Mouse (Mus musculus) kidney, embryonic 14.5 days (tissue): ENCODE data around the gene Gm5678. TPM values are rescaled to one million over a fixed set of nuclear protein-coding genes. Genes with fewer than 3 reads are reported as not detected.

ENCODE experiments used
- ATAC-seq: fragments of 200-750 bp; cut with Nextera tagmentation; 2 replicates; pipeline ENCODE4 v1.8.0; 2017; ENCODE audit warnings: moderate number of reproducible peaks, mild to moderate bottlenecking, moderate TSS enrichment, moderate library complexity; ENCODE audit not compliant: low FRiP score, low TSS enrichment
- H3K27ac ChIP-seq: fragments of 300-500 bp; sonication (generic); 2 replicates; pipeline ENCODE4 v1.5.1; 2014; ENCODE audit warnings: low read depth, mild to moderate bottlenecking, low read length, moderate library complexity, mixed read lengths
- H3K27me3 ChIP-seq: fragments of 300-500 bp; sonication (generic); 2 replicates; pipeline ENCODE4 v1.6.1; 2014; ENCODE audit warnings: mild to moderate bottlenecking, low read length; ENCODE audit not compliant: control insufficient read depth, insufficient read depth
- H3K36me3 ChIP-seq: fragments of 300-500 bp; sonication (generic); 2 replicates; pipeline ENCODE4 v1.6.1; 2014; ENCODE audit warnings: low read length, mixed read lengths; ENCODE audit not compliant: control insufficient read depth, insufficient read depth
- H3K4me1 ChIP-seq: fragments of 300-500 bp; sonication (generic); 2 replicates; pipeline ENCODE4 v1.6.1; 2014; ENCODE audit warnings: low read length, mixed read lengths; ENCODE audit not compliant: control insufficient read depth, insufficient read depth
- H3K4me2 ChIP-seq: fragments of 300-500 bp; sonication (generic); replicated peaks from 2 replicates; pipeline ENCODE4 v1.6.1; 2014; ENCODE audit warnings: low read depth, mild to moderate bottlenecking, low read length
- H3K4me3 ChIP-seq: fragments of 300-500 bp; sonication (generic); 2 replicates; pipeline ENCODE4 v1.5.1; 2014; ENCODE audit warnings: mild to moderate bottlenecking, low read length
- H3K9ac ChIP-seq: fragments of 300-500 bp; sonication (generic); 2 replicates; pipeline ENCODE4 v1.6.1; 2014; ENCODE audit warnings: low read depth, mild to moderate bottlenecking, low read length, moderate library complexity
- H3K9me3 ChIP-seq: fragments of 300-500 bp; sonication (generic); 2 replicates; pipeline ENCODE4 v1.6.1; 2016; ENCODE audit warnings: low read length; ENCODE audit not compliant: control insufficient read depth
- WGBS: fragments of 180-500 bp; shearing (Covaris S2); extraction: QIAGEN DNeasy Blood & Tissue Kit; methylation state at CpG from one replicate; pipeline ENCODE4 v1.1.7; 2014; 5-methylcytosine and 5-hydroxymethylcytosine counted together
- polyA plus RNA-seq: library from polyadenylated mRNA; unstranded; fragments of >200 nt; fragmentation: Nextera tagmentation; extraction: Ambion mirVana; gene quantifications from 2 replicates; pipeline ENCODE4 v1.2.1, GENCODE M21; 2014

Gene Gm5678
- polyA plus RNA-seq, 1 experiment from 2014 or later = not detected

- ATAC-seq = no peak
- 95% methylated on average over 20 of the region's 20 CpGs for WGBS
These were observed 36.2 kb upstream of the Gm5678 start for GRCm38 (mm10) chr16:93591450-93592430.

GRCm38 (mm10) chr16:93592711-93593110, 35.2 kb upstream of the Gm5678 start:
- ATAC-seq = no peak
- WGBS = 91% methylated on average over 3 of the region's 3 CpGs

More at GRCm38 (mm10) chr16:93591450-93592430, 36.2 kb upstream of the Gm5678 start:
- H3K4me1 ChIP-seq = no peaks in the 10 kb centered on the region
- H3K36me3 ChIP-seq = peaks cover 15% of the 10 kb centered on the region; the same call in 1 of the 2 replicates
- no peak overlapping the region for H3K4me3 ChIP-seq
- H3K9ac ChIP-seq = no peak overlapping the region
- no peak overlapping the region for H3K27ac ChIP-seq
- H3K27me3 ChIP-seq = no peaks in the 10 kb centered on the region
- no peaks in the 10 kb centered on the region for H3K9me3 ChIP-seq
- no peak overlapping the region for H3K4me2 ChIP-seq

GRCm38 (mm10) chr16:93593406-93593805, 34.5 kb upstream of the Gm5678 start:
- H3K9me3 ChIP-seq = no peaks in the 10 kb centered on the region
- peaks cover 24% of the 10 kb centered on the region for H3K36me3 ChIP-seq
- no peak overlapping the region for H3K27ac ChIP-seq
- no peak overlapping the region for H3K4me2 ChIP-seq
- H3K4me3 ChIP-seq = no peak overlapping the region
- H3K4me1 ChIP-seq = no peaks in the 10 kb centered on the region
- no peak overlapping the region for H3K9ac ChIP-seq
- H3K27me3 ChIP-seq = no peaks in the 10 kb centered on the region
- WGBS = 91% methylated on average over 8 of the region's 8 CpGs
- no peak for ATAC-seq

More at GRCm38 (mm10) chr16:93592711-93593110, 35.2 kb upstream of the Gm5678 start:
- H3K4me2 ChIP-seq = no peak overlapping the region
- H3K27me3 ChIP-seq = no peaks in the 10 kb centered on the region
- H3K27ac ChIP-seq = no peak overlapping the region
- H3K4me3 ChIP-seq = no peak overlapping the region
- no peaks in the 10 kb centered on the region for H3K9me3 ChIP-seq
- no peaks in the 10 kb centered on the region for H3K4me1 ChIP-seq
- H3K9ac ChIP-seq = no peak overlapping the region
- peaks cover 20% of the 10 kb centered on the region for H3K36me3 ChIP-seq

- H3K4me2 ChIP-seq = no peak overlapping the region
- no peaks in the 10 kb centered on the region for H3K4me1 ChIP-seq
- no peak overlapping the region for H3K27ac ChIP-seq
- 96% methylated on average over 10 of the region's 10 CpGs for WGBS
- no peaks in the 10 kb centered on the region for H3K27me3 ChIP-seq
- no peak overlapping the region for H3K4me3 ChIP-seq
- peaks cover 23% of the 10 kb centered on the region for H3K36me3 ChIP-seq
- H3K9me3 ChIP-seq = no peaks in the 10 kb centered on the region
- ATAC-seq = no peak
- H3K9ac ChIP-seq = no peak overlapping the region
These were observed 33.4 kb upstream of the Gm5678 start for GRCm38 (mm10) chr16:93594448-93594847.

GRCm38 (mm10) chr16:93595766-93596165, 32.1 kb upstream of the Gm5678 start:
- no peaks in the 10 kb centered on the region for H3K9me3 ChIP-seq
- H3K4me3 ChIP-seq = no peak overlapping the region
- peaks cover 11% of the 10 kb centered on the region for H3K36me3 ChIP-seq
- WGBS = 74% methylated on average over 5 of the region's 5 CpGs
- no peak overlapping the region for H3K4me2 ChIP-seq
- H3K4me1 ChIP-seq = no peaks in the 10 kb centered on the region
- ATAC-seq = no peak
- no peak overlapping the region for H3K9ac ChIP-seq
- H3K27me3 ChIP-seq = no peaks in the 10 kb centered on the region
- no peak overlapping the region for H3K27ac ChIP-seq

- H3K9ac ChIP-seq = no peak overlapping the region
- H3K4me3 ChIP-seq = no peak overlapping the region
- H3K27ac ChIP-seq = no peak overlapping the region
- H3K4me1 ChIP-seq = no peaks in the 10 kb centered on the region
- H3K9me3 ChIP-seq = no peaks in the 10 kb centered on the region
- no peak overlapping the region for H3K4me2 ChIP-seq
- H3K36me3 ChIP-seq = peaks cover 10% of the 10 kb centered on the region
- peak; percentile 52; the same call in 1 of the 2 replicates for ATAC-seq
- H3K27me3 ChIP-seq = no peaks in the 10 kb centered on the region
- 87% methylated on average over 7 of the region's 7 CpGs for WGBS
These were observed 31.1 kb upstream of the Gm5678 start for GRCm38 (mm10) chr16:93596807-93597206.

GRCm38 (mm10) chr16:93597551-93597950, 30.3 kb upstream of the Gm5678 start:
- no peak for ATAC-seq
- Histone ChIP-seq H3K4me1 (no peaks in the 10 kb centered on the region), H3K27me3 (no peaks in the 10 kb centered on the region), H3K9me3 (no peaks in the 10 kb centered on the region), H3K4me2 (no peak overlapping the region), H3K36me3 (peaks cover 10% of the 10 kb centered on the region), H3K27ac (no peak overlapping the region), H3K9ac (no peak overlapping the region), H3K4me3 (no peak overlapping the region)
- WGBS = 96% methylated on average over 9 of the region's 9 CpGs

GRCm38 (mm10) chr16:93599461-93599860, 28.4 kb upstream of the Gm5678 start:
- Histone ChIP-seq H3K27me3 (no peaks in the 10 kb centered on the region), H3K36me3 (peaks cover 10% of the 10 kb centered on the region), H3K4me2 (no peak overlapping the region), H3K27ac (no peak overlapping the region), H3K9ac (no peak overlapping the region), H3K9me3 (no peaks in the 10 kb centered on the region), H3K4me3 (no peak overlapping the region), H3K4me1 (no peaks in the 10 kb centered on the region)
- no peak for ATAC-seq
- WGBS = 85% methylated on average over 6 of the region's 6 CpGs
